Mouse (Mus musculus) myocyte (in vitro differentiated cells): ENCODE data around the gene D3Ertd254e. TPM values are rescaled to one million over a fixed set of nuclear protein-coding genes. Genes with fewer than 3 reads are reported as not detected.

Source experiments
- H3K27me3 ChIP-seq: one replicate; pipeline ENCODE4 v1.6.1; 2011; ENCODE audit not compliant: control insufficient read depth, insufficient read depth, insufficient read length
- H3K36me3 ChIP-seq: one replicate; pipeline ENCODE4 v1.6.1; 2011; ENCODE audit not compliant: control insufficient read depth, insufficient read depth
- H3K4me2 ChIP-seq: one replicate; pipeline ENCODE4 v1.6.1; 2011; ENCODE audit warnings: low read depth, control low read depth
- H3K4me3 ChIP-seq: one replicate; pipeline ENCODE4 v1.5.1; 2011; ENCODE audit warnings: mild to moderate bottlenecking, control low read depth, moderate library complexity
- H3K79me2 ChIP-seq: one replicate; pipeline ENCODE4 v1.6.1; 2011; ENCODE audit not compliant: control insufficient read depth, insufficient read depth
- H3ac ChIP-seq: one replicate; pipeline ENCODE4 v1.6.1; 2011; ENCODE audit not compliant: control insufficient read depth, insufficient read length
- CEBPB ChIP-seq: IDR thresholded peaks from 2 replicates; pipeline ENCODE4 v1.6.1; 2011; ENCODE audit warnings: mild to moderate bottlenecking, moderate library complexity; ENCODE audit not compliant: poor library complexity, insufficient read depth, severe bottlenecking
- E2F4 ChIP-seq: IDR thresholded peaks from one replicate; pipeline ENCODE4 v1.6.1; 2011; ENCODE audit warnings: mild to moderate bottlenecking, control low read depth, moderate library complexity; ENCODE audit not compliant: insufficient read depth
- MAX ChIP-seq: IDR thresholded peaks from one replicate; pipeline ENCODE4 v1.6.1; 2011; ENCODE audit warnings: low read depth, mild to moderate bottlenecking, control low read depth
- MYOD1 ChIP-seq, 3 experiments: IDR thresholded peaks; one replicate each; pipeline ENCODE4 v1.6.1; 2011; ENCODE audit warnings: control low read depth in 2 of 3, low read depth in 2 of 3, mild to moderate bottlenecking in 2 of 3, moderate library complexity in 1 of 3; ENCODE audit not compliant: insufficient read length in 2 of 3, control insufficient read depth in 1 of 3
- MYOG ChIP-seq, 3 experiments: IDR thresholded peaks; one replicate each; pipeline ENCODE4 v1.6.1; 2011; ENCODE audit warnings: control low read depth in 2 of 3, low read depth in 2 of 3, mild to moderate bottlenecking in 2 of 3; ENCODE audit not compliant: insufficient read length in 2 of 3, control insufficient read depth in 1 of 3, insufficient read depth in 1 of 3
- POLR2A ChIP-seq: IDR thresholded peaks from one replicate; pipeline ENCODE4 v1.6.1; 2011; ENCODE audit warnings: low read depth, mild to moderate bottlenecking, control low read depth, moderate library complexity; ENCODE audit not compliant: insufficient read length
- POLR2AphosphoS2 ChIP-seq: IDR thresholded peaks from one replicate; pipeline ENCODE4 v1.6.1; 2011; ENCODE audit warnings: low read depth, control low read depth; ENCODE audit not compliant: insufficient read length
- REST ChIP-seq: IDR thresholded peaks from one replicate; pipeline ENCODE4 v1.6.1; 2011; ENCODE audit warnings: mild to moderate bottlenecking, control low read depth, moderate library complexity; ENCODE audit not compliant: insufficient read depth, insufficient read length
- SRF ChIP-seq: IDR thresholded peaks from one replicate; pipeline ENCODE4 v1.6.1; 2011; ENCODE audit warnings: low read depth; ENCODE audit not compliant: control insufficient read depth, insufficient read length
- TCF12 ChIP-seq: IDR thresholded peaks from one replicate; pipeline ENCODE4 v1.6.1; 2011; ENCODE audit warnings: mild to moderate bottlenecking, control low read depth; ENCODE audit not compliant: poor library complexity, insufficient read depth, severe bottlenecking
- TCF3 ChIP-seq: IDR thresholded peaks from one replicate; pipeline ENCODE4 v1.6.1; 2011; ENCODE audit warnings: low read depth, control low read depth; ENCODE audit not compliant: insufficient read length
- USF1 ChIP-seq: IDR thresholded peaks from one replicate; pipeline ENCODE4 v1.6.1; 2011; ENCODE audit warnings: low read depth, mild to moderate bottlenecking, control low read depth, moderate library complexity
- polyA plus RNA-seq: library from polyadenylated mRNA; unstranded; fragments of >200 nt; fragmentation: generic; extraction: Trizol; gene quantifications from one replicate; pipeline ENCODE4 v1.2.1, GENCODE M21; 2012; ENCODE audit warnings: missing spikeins

The D3Ertd254e gene
- polyA plus RNA-seq, 1 experiment, result 1.0 TPM

GRCm38 (mm10) chr3:36137560-36137959, 13.3 kb upstream of the D3Ertd254e start:
- H3K4me2 ChIP-seq, result no peak overlapping the region
- no peak for TF ChIP-seq MYOD1 (IDR thresholded peaks at IDR 0.05; ENCODE audit: control insufficient read depth in 1 of 3, insufficient read length in 2 of 3, low read depth in 2 of 3)
- TF ChIP-seq E2F4, result no peak
- no peak for TF ChIP-seq TCF12
- no peak for TF ChIP-seq USF1
- no peak overlapping the region for H3ac ChIP-seq
- no peak overlapping the region for H3K4me3 ChIP-seq
- H3K27me3 ChIP-seq, result no peaks in the 10 kb centered on the region
- no peaks in the 10 kb centered on the region for H3K79me2 ChIP-seq
- H3K36me3 ChIP-seq, result no peaks in the 10 kb centered on the region

GRCm38 (mm10) chr3:36138171-36138660, 12.6 kb upstream of the D3Ertd254e start:
- no peaks in the 10 kb centered on the region for H3K27me3 ChIP-seq
- TF ChIP-seq TCF12, result no peak
- TF ChIP-seq MAX, result no peak
- TF ChIP-seq E2F4, result no peak
- no peak for TF ChIP-seq TCF3
- no peak for TF ChIP-seq POLR2AphosphoS2
- TF ChIP-seq USF1, result no peak
- no peak for TF ChIP-seq POLR2A
- TF ChIP-seq MYOG (IDR thresholded peaks at IDR 0.05; ENCODE audit: control insufficient read depth in 1 of 3, insufficient read depth in 1 of 3, insufficient read length in 2 of 3, low read depth in 2 of 3), result no peak
- TF ChIP-seq CEBPB, result no peak
- TF ChIP-seq REST, result no peak
- no peak for TF ChIP-seq MYOD1 (IDR thresholded peaks at IDR 0.05; ENCODE audit: control insufficient read depth in 1 of 3, insufficient read length in 2 of 3, low read depth in 2 of 3)
- no peak for TF ChIP-seq SRF
- H3K36me3 ChIP-seq, result no peaks in the 10 kb centered on the region
- H3K4me3 ChIP-seq, result no peak overlapping the region
- no peak overlapping the region for H3ac ChIP-seq
- H3K79me2 ChIP-seq, result no peaks in the 10 kb centered on the region
- H3K4me2 ChIP-seq, result no peak overlapping the region

GRCm38 (mm10) chr3:36138996-36139395, 11.8 kb upstream of the D3Ertd254e start:
- TF ChIP-seq TCF3, result no peak
- TF ChIP-seq E2F4, result no peak
- TF ChIP-seq REST, result no peak
- no peak for TF ChIP-seq POLR2AphosphoS2
- no peak for TF ChIP-seq MAX
- TF ChIP-seq POLR2A, result no peak
- no peak for TF ChIP-seq TCF12
- TF ChIP-seq MYOG (IDR thresholded peaks at IDR 0.05; ENCODE audit: control insufficient read depth in 1 of 3, insufficient read depth in 1 of 3, insufficient read length in 2 of 3, low read depth in 2 of 3), result no peak
- H3K79me2 ChIP-seq, result no peaks in the 10 kb centered on the region

GRCm38 (mm10) chr3:36150537-36150933, 282 bp upstream of the D3Ertd254e start:
- H3K36me3 ChIP-seq, result no peaks in the 10 kb centered on the region
- peak overlapping the region; percentile 70 for H3K4me2 ChIP-seq
- peak overlapping the region; percentile 69 for H3K4me3 ChIP-seq
- no peaks in the 10 kb centered on the region for H3K27me3 ChIP-seq
- H3K79me2 ChIP-seq, result peaks cover 41% of the 10 kb centered on the region
- H3ac ChIP-seq, result peak overlapping the region; percentile 35
- no peak for TF ChIP-seq MYOD1 (IDR thresholded peaks at IDR 0.05; ENCODE audit: control insufficient read depth in 1 of 3, insufficient read length in 2 of 3, low read depth in 2 of 3)
- no peak for TF ChIP-seq TCF12
- TF ChIP-seq POLR2A, result no peak
- no peak for TF ChIP-seq SRF
- TF ChIP-seq POLR2AphosphoS2, result no peak
- TF ChIP-seq REST, result no peak
- TF ChIP-seq TCF3, result no peak
- TF ChIP-seq E2F4, result no peak
- no peak for TF ChIP-seq USF1
- no peak for TF ChIP-seq MYOG (IDR thresholded peaks at IDR 0.05; ENCODE audit: control insufficient read depth in 1 of 3, insufficient read depth in 1 of 3, insufficient read length in 2 of 3, low read depth in 2 of 3)
- no peak for TF ChIP-seq CEBPB

More at GRCm38 (mm10) chr3:36138996-36139395, 11.8 kb upstream of the D3Ertd254e start:
- Histone ChIP-seq H3K27me3 (no peaks in the 10 kb centered on the region), H3K36me3 (no peaks in the 10 kb centered on the region), H3K4me3 (no peak overlapping the region), H3ac (no peak overlapping the region), H3K4me2 (no peak overlapping the region)

GRCm38 (mm10) chr3:36155268-36155667, 4.5 kb downstream of the D3Ertd254e start:
- no peak overlapping the region for H3ac ChIP-seq
- no peaks in the 10 kb centered on the region for H3K27me3 ChIP-seq
- H3K79me2 ChIP-seq, result peaks cover 81% of the 10 kb centered on the region
- TF ChIP-seq USF1 (no peak), SRF (no peak), MAX (no peak), POLR2AphosphoS2 (no peak), CEBPB (no peak), MYOD1 (IDR thresholded peaks at IDR 0.05; ENCODE audit: control insufficient read depth in 1 of 3, insufficient read length in 2 of 3, low read depth in 2 of 3) (no peak), MYOG (IDR thresholded peaks at IDR 0.05; ENCODE audit: control insufficient read depth in 1 of 3, insufficient read depth in 1 of 3, insufficient read length in 2 of 3, low read depth in 2 of 3) (no peak), REST (no peak)
- no peak overlapping the region for H3K4me3 ChIP-seq
- no peak overlapping the region for H3K4me2 ChIP-seq
- H3K36me3 ChIP-seq, result peaks cover 10% of the 10 kb centered on the region
